Mouse (Mus musculus) kidney, embryonic 16.5 days (tissue): ENCODE measurements around the gene Ccnb1. TPM values are rescaled to one million over a fixed set of nuclear protein-coding genes. Genes with fewer than 3 reads are reported as not detected.

Experiments
- polyA plus RNA-seq: library from polyadenylated mRNA; unstranded; fragments of >200 nt; fragmentation: Nextera tagmentation; extraction: Ambion mirVana; gene quantifications from 2 replicates; pipeline ENCODE4 v1.2.1, GENCODE M21; 2015

Gene Ccnb1
- polyA plus RNA-seq, 1 experiment from 2014 or later = 269 TPM

Other genes starting within 250 kb of the Ccnb1 start
- gene Ocln, start 233.9 kb downstream of the Ccnb1 start, polyA plus RNA-seq = 34.3 and 34.4 TPM in 2 replicates
- 18.8 and 20.5 TPM in 2 replicates for gene Marveld2, start 169.6 kb downstream of the Ccnb1 start, polyA plus RNA-seq
- 258 and 281 TPM in 2 replicates for gene Ak6, start 135.6 kb downstream of the Ccnb1 start, polyA plus RNA-seq
- gene Rad17, start 135.5 kb downstream of the Ccnb1 start, polyA plus RNA-seq = 21.0 and 21.2 TPM in 2 replicates
- gene Taf9, start 135.0 kb downstream of the Ccnb1 start, polyA plus RNA-seq = 8.9 and 12.8 TPM in 2 replicates
- 7.2 and 7.7 TPM in 2 replicates for gene Ccdc125, start 116.9 kb downstream of the Ccnb1 start, polyA plus RNA-seq
- gene Cdk7, start 55.6 kb downstream of the Ccnb1 start, polyA plus RNA-seq = 102 and 103 TPM in 2 replicates
- gene Mrps36, start 41.9 kb downstream of the Ccnb1 start, polyA plus RNA-seq = 171 and 174 TPM in 2 replicates
- 35.6 and 39.8 TPM in 2 replicates for gene Cenph, start 10.7 kb downstream of the Ccnb1 start, polyA plus RNA-seq
- gene Slc30a5, start 46.9 kb upstream of the Ccnb1 start, polyA plus RNA-seq = 54.9 and 55.5 TPM in 2 replicates